Mouse (Mus musculus): ENCODE measurements around the gene Yes1. TPM values are rescaled to one million over a fixed set of nuclear protein-coding genes. Genes with fewer than 3 reads are reported as not detected.
A peak's percentile ranks its signal among the peaks of the same experiment; 100 is the strongest.
"Not testable (repeated sequence)": the region's sequence is repeated elsewhere in the genome, so short reads cannot be mapped to it uniquely, and the experiment has no call there.

Yes1 gene
- polyA plus RNA-seq, 1 experiment: 1.9 TPM

DNA sequence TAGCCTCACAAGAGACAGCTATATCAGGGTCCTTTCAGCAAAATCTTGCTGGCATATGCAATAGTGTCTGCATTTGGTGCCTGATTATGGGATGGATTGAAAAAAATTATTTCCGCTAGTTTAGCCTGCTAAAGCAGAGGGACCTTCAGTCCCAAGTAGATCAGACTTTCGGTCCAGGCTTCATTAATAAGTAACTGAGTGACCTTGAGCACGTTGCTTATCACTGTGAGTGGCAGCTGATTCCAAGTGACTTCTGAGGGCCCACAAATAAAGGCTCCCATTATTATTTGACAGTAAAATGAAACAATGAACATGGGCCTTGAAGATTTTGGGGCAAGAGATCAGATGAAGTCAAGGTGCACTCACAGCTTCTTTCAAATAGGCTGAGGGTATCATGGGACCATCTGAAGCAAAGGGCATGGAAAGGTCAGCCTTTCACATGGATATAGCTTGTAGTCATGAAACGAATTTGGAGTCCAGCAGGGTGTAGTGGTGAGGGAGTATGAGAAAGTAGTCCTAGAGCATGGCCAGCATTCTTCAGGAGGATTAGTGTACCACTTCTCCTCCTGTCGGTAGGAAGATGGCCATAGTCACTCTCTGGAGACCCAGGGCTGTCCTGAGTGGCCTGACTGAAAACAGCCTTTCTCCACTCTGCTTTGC lies 86.4 kb downstream of the Yes1 start:
- DNase-seq (ENCODE audit: low read depth, low spot score): no peak
- 38% methylated on average over 5 of the region's 5 CpGs for WGBS

DNA sequence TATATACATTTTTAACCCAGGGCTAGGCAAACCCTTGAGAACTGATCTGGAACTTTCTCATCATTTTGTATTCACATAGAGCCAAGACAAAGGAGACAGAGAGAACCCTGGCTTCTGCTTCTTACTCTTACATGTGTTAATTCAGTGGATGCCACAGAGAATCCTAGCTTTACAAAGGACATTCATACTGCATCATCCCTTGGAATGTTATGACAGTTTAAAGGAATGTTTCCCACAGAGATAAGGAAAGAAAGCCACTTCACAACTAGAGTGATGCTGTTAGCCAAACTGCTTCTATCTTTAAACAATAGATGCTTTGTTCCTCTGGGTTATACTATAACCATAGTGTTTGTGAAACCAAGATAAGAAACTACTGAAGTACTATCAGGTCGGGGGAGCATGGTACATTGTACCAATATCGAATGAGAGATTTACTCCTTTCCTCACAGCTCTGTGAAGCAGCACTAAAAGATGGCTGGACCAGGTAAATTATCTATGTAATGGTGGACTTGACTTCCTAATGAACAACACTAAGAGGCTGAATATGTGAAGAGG lies 95.3 kb downstream of the Yes1 start:
- 29% methylated on average over 2 of the region's 2 CpGs for WGBS

DNA sequence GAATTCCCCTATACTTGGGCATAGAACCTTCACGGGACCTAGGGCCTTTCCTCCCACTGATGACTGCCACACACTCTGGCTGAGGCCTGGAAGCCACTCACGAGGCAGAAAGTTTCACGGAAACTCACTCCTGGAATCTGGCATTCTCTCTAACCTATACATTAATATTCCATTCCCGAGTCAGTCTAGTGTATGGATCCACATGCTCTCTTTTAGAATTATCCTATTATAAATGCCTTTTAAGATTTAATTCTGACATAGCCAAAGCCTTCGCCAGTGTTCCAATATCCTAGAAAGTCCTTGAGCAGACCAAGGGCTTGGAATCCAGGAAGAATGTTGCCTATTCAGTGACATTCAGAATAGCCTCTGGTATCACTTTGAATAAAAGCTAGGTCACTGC lies 100.5 kb downstream of the Yes1 start:
- 65% methylated on average over 5 of the region's 5 CpGs for WGBS
- no peak for DNase-seq (ENCODE audit: low read depth, low spot score)

More for the DNA sequence above, 95.3 kb downstream of the Yes1 start:
- no peak for DNase-seq (ENCODE audit: low read depth, low spot score)

GRCm38 (mm10) chr5:32712221-32713041 lies 101.5 kb downstream of the Yes1 start:
- DNase-seq (ENCODE audit: low read depth, low spot score): no peak
- WGBS: 41% methylated on average over 4 of the region's 4 CpGs

GRCm38 (mm10) chr5:32713042-32713702 lies 102.2 kb downstream of the Yes1 start:
- DNase-seq (ENCODE audit: low read depth, low spot score): no peak
- 15% methylated on average over 2 of the region's 2 CpGs for WGBS

GRCm38 (mm10) chr5:32713703-32714467 lies 102.9 kb downstream of the Yes1 start:
- peak; percentile 97 for DNase-seq (ENCODE audit: low read depth, low spot score)
- under 1% methylated on average over 55 of the region's 55 CpGs for WGBS

- WGBS: 11% methylated on average over 1 of the region's 1 CpGs
- no peak for DNase-seq (ENCODE audit: low read depth, low spot score)
Observed at GRCm38 (mm10) chr5:32717726-32718125, 106.8 kb downstream of the Yes1 start.

DNA sequence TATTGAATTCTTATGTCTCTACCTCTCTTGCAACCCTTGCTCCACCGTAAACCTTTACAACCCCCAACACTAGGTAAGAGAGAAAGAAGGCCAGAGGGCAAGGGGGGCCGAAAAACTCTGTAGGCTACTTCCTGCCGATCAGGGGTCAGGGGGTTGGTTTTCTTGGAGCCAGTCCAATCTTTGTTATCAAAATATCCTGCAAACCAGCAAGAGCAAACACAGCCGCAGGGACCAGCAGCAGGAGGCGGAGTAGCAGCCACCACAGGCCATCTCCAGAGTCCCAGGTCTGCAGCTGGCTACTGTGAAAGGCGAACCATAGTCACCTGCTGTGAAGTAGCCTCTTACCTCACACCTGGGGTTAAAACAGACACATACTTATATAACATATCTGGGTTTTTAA lies 107.9 kb downstream of the Yes1 start:
- DNase-seq (ENCODE audit: low read depth, low spot score): no peak
- 26% methylated on average over 6 of the region's 6 CpGs for WGBS

- DNase-seq (ENCODE audit: low read depth, low spot score): no peak
Observed at GRCm38 (mm10) chr5:32720416-32720815, 109.4 kb downstream of the Yes1 start.

DNA sequence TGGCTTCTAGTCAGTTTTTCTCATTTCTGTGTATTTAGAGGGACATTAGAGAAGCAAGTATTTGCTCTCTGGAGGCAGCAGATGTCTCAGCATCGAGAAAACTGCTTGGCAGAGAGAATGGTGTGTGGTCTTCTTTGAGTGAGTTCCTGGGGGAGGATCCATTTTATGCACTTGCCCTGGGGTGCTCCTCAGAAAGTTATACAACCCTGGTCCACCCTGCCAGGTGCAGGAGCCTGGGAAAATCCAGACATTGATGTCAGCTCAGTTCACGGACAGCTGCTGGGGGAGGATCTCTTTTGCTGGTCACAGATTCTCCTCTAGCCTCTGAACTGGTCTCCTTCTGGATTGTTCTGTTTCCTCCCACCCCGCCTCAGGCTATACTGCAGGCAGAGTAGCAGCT lies 110.3 kb downstream of the Yes1 start:
- WGBS: 25% methylated on average over 3 of the region's 3 CpGs

More at GRCm38 (mm10) chr5:32720416-32720815, 109.4 kb downstream of the Yes1 start:
- 81% methylated on average over 9 of the region's 9 CpGs for WGBS

GRCm38 (mm10) chr5:32722263-32722662 lies 111.3 kb downstream of the Yes1 start:
- WGBS: 36% methylated on average over 7 of the region's 7 CpGs
- no peak for DNase-seq (ENCODE audit: low read depth, low spot score)

More for the DNA sequence above, 110.3 kb downstream of the Yes1 start:
- no peak for DNase-seq (ENCODE audit: low read depth, low spot score)

DNA sequence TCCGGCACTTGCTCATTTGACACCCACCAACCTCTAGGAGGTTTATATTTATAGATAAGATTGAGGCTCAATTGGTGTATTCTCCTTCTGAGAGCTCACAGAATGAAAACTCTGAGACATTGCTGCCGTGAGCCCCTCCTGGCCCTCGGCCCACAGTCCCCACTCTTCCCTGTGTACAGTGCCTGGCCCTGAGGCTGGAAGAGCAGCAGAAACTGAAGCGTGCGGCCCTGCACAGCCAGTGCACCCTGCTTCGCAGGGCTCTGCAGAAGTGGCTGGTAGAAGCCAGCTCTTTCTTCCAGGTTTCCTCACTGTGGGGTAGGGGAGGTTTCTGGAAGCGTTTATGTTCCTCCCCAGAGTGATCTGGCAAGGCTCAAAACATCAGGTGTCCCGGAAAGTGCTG lies 111.7 kb downstream of the Yes1 start:
- DNase-seq (ENCODE audit: low read depth, low spot score): not testable (repeated sequence)
- 64% methylated on average over 8 of the region's 8 CpGs for WGBS

DNA sequence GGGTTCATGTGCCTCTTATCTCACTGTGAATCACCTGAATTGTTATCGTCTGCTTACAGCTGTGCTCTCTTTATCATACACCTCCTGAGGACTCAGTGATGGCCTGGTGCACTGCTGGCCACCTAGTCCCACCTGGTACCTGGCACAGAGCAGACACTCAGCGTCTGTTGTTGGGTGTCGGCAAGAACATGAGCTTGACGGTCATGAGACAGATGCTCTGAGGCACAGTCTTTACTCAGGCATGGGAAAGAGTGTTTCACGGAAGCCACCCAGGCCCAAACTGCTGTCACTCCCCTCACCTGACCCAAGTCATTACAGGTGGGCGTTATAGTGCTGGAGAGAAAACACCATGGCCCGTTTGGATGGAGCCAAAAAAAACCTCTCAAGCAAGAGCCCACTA lies 113.0 kb downstream of the Yes1 start:
- no peak for DNase-seq (ENCODE audit: low read depth, low spot score)
- WGBS: 56% methylated on average over 7 of the region's 7 CpGs

GRCm38 (mm10) chr5:32725397-32725796 lies 114.4 kb downstream of the Yes1 start:
- not testable (repeated sequence) for DNase-seq (ENCODE audit: low read depth, low spot score)
- 42% methylated on average over 3 of the region's 3 CpGs for WGBS

DNA sequence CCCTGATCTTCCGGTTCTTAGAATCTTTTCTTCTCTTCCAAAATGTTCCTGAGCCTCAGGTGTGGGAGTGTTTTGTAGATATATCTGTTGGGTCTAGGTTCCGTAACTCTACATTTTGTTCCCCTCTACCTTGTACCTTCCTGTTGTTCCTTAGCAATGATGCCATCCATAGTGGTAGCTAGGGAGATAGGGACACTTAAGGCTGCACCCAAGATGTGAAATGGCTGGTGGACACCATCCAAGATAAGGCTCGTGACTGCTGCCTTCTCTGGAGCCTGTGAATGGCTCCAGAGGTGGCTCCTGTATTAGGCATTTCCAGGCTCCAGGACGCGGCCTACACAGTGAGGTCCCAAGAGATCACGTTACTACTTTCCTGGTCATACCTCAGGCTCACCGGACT lies 117.3 kb downstream of the Yes1 start:
- WGBS: 83% methylated on average over 7 of the region's 7 CpGs
- no peak for DNase-seq (ENCODE audit: low read depth, low spot score)

DNA sequence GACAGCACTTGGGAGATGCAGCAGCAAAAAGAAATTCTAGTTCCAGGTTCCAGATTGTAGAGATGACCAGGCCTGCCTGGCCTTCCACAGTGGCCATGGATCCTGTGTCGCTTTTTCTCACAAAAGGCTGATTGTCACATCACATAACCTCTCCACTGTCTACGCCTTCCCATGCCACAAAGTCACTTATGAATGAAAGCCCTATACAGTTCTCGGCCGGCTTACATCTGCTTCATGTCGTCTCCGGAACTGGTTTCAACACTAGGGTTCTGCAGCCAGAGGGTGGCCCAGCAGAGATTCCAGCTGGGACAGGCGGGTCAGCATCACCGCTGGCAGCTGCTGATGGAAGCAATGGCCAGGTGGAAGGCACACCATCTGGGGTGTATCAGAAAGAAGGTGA lies 117.9 kb downstream of the Yes1 start:
- whole genome bisulfite sequencing: 68% methylated on average over 8 of the region's 8 CpGs
- no peak for DNase-seq (ENCODE audit: low read depth, low spot score)

DNA sequence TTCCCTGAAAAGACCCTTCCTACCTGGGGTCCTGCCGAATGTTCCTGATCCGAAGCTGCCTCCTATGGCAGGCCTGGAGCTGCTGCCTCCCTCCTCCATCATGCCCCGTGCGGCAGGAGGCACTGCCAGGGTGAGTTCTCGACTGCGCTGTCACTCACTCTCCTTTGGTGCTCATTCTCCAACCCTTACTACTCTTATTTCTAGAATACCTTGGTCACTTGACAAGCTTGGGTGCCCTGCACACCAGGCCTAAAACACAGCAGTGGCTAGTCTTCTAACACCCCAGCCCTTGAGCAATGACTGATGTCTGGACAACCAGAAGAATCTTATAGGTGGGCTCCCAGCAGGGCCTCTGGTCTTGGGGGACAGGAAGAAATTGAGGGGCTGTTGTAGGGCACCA lies 122.9 kb downstream of the Yes1 start:
- WGBS: 98% methylated on average over 6 of the region's 6 CpGs
- not testable (repeated sequence) for DNase-seq (ENCODE audit: low read depth, low spot score)

- 44% methylated on average over 6 of the region's 6 CpGs for WGBS
- no peak for DNase-seq (ENCODE audit: low read depth, low spot score)
Observed at GRCm38 (mm10) chr5:32735779-32736178, 124.8 kb downstream of the Yes1 start.

Data from large intestine, adult 2 months (tissue).